Mouse (Mus musculus): ENCODE data around the gene Elmo1. TPM values are rescaled to one million over a fixed set of nuclear protein-coding genes. Genes with fewer than 3 reads are reported as not detected.

The Elmo1 gene
- polyA plus RNA-seq, 1 experiment: 0.01 TPM

DNA sequence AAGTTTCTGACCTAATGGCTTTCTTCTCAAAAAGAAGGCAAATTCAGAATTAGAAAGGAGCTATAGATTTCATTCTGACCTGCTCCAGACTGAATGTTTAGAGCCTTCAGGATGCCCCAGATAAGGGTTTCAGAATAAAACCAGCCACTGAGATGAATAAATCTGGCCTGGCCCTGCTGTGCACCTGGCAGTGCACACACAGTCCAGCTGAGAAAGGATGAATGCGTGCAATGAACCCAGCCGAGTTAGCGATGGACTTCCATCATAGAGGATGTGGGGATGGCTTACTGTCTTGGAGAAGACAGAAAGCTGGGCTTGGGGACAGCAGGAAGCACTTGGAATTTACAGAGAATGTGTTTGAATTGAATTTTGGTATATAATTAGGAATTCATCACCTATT, 413.0 kb downstream of the Elmo1 start:
- Histone ChIP-seq H3K4me3 (replicated peaks) (no peak overlapping the region), H3K4me1 (ENCODE audit: control insufficient read depth) (no peaks in the 10 kb centered on the region), H3K9me3 (ENCODE audit: control insufficient read depth, low read length) (no peaks in the 10 kb centered on the region), H3K36me3 (ENCODE audit: control insufficient read depth) (no peaks in the 10 kb centered on the region), H3K27me3 (ENCODE audit: control insufficient read depth) (no peaks in the 10 kb centered on the region)
- TF ChIP-seq TAL1 (IDR thresholded peaks at IDR 0.05; ENCODE audit: low read length) (no peak), GATA1 (IDR thresholded peaks at IDR 0.05; ENCODE audit: low read length) (no peak)

DNA sequence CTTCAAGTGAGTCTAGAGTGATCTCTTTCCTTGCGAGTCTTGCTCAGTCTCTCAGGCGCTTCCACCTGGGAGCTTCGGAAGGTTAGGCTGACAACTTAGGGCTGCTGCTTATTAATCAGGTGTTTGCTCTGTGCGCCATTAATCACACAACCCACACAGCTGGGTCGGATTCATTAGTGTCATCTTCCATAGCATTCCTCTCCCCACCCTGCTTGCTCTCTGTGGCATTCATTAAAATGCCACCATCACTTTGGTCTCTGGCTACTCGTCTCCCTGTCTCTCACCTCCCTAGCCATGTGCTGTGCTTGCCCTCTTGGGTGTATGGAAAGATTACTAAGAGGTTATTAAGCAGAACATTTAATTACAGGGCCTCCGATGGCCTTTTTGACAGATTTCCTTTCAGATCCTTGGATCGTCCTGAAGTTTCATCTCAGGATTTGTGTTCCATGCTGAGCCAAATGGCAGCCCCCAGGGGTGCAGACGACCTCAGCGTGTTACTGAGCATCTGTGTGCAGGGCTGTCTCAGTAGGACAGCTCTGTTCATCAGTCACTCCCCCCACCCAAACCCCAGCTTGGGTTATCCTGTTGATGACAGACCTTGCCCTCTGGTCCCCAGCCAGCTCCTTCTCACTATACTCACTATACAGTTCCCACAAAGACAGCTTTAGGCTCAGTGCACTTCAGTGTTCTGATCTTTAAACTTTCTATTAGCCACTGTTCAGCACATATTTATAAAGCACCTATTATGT, 417.2 kb downstream of the Elmo1 start:
- no peaks in the 10 kb centered on the region for H3K36me3 ChIP-seq (ENCODE audit: control insufficient read depth)
- no peaks in the 10 kb centered on the region for H3K27me3 ChIP-seq (ENCODE audit: control insufficient read depth)
- no peaks in the 10 kb centered on the region for H3K4me1 ChIP-seq (ENCODE audit: control insufficient read depth)
- no peak for TF ChIP-seq TAL1 (IDR thresholded peaks at IDR 0.05; ENCODE audit: low read length)
- TF ChIP-seq GATA1 (IDR thresholded peaks at IDR 0.05; ENCODE audit: low read length): no peak
- H3K9me3 ChIP-seq (ENCODE audit: control insufficient read depth, low read length): no peaks in the 10 kb centered on the region
- no peak overlapping the region for H3K4me3 ChIP-seq (replicated peaks)

DNA sequence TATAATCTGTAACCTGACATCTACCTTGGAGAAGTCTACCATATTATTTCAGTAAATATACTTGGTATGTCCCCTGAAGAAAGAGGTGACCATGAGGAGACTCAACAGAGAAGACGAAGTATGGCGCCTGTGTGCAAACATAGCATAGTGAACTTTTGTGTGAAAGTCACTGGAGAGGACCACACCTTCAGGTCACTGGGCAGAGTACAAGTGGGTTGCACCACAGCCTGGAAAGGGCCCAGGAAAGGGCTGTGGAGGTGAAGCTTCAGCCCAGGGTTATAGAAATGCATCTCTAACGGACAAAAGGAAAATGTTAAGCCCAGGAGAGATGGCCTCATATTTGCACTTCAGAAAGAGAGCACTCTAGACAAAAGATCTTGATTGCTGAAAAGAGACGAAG, 420.6 kb downstream of the Elmo1 start:
- H3K9me3 ChIP-seq (ENCODE audit: control insufficient read depth, low read length): no peaks in the 10 kb centered on the region

DNA sequence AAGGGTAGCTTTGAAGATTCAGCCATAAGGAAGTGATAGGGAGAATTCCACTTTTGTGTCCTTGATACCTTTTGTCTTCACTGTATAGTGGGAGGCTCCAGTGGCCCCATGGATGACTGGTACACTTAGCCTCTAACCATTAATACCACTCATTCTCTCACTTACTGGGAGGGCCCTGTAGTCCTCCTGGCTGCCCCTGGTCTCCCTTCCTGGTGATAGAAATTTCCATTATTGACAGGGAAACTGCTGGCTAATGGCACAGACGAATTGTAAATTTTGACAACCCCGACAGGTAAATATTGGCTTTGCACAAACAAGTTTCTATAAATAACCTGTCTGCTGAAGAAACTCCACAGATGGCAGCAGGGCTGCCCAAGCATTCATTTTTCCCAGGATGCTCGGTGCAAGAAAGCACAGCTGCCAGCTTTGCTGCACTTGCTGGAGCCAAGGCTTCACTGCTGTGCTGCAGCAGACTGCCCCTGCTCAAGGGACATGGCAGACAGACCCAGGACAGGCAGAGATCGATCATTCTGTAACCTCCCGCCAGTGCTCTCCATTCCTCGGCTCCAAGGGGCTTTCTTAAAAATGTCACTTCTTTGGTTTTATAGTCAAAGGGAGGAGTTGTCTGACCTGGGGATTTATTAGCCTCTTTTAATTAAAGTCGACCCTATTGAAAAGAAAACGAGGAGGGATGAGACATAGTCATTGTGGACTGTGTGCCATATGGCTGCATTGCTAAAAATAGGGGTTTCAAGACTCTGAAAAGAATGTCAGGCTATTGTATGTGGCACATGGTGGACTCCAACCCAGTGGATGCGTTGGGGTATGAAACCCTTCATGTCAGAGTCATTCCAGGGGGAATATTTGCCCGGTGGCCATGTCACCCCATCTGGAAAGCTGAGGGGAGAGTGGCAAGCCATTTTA, 422.2 kb downstream of the Elmo1 start:
- H3K9me3 ChIP-seq (ENCODE audit: control insufficient read depth, low read length): no peaks in the 10 kb centered on the region
- H3K36me3 ChIP-seq (ENCODE audit: control insufficient read depth): no peaks in the 10 kb centered on the region
- no peaks in the 10 kb centered on the region for H3K27me3 ChIP-seq (ENCODE audit: control insufficient read depth)
- H3K4me1 ChIP-seq (ENCODE audit: control insufficient read depth): no peaks in the 10 kb centered on the region
- no peak for TF ChIP-seq TAL1 (IDR thresholded peaks at IDR 0.05; ENCODE audit: low read length)
- no peak for TF ChIP-seq GATA1 (IDR thresholded peaks at IDR 0.05; ENCODE audit: low read length)
- H3K4me3 ChIP-seq (replicated peaks): no peak overlapping the region

More for the DNA sequence above, 420.6 kb downstream of the Elmo1 start:
- Histone ChIP-seq H3K4me3 (replicated peaks) (no peak overlapping the region), H3K27me3 (ENCODE audit: control insufficient read depth) (no peaks in the 10 kb centered on the region), H3K4me1 (ENCODE audit: control insufficient read depth) (no peaks in the 10 kb centered on the region), H3K36me3 (ENCODE audit: control insufficient read depth) (no peaks in the 10 kb centered on the region)
- TF ChIP-seq GATA1 (IDR thresholded peaks at IDR 0.05; ENCODE audit: low read length) (no peak), TAL1 (IDR thresholded peaks at IDR 0.05; ENCODE audit: low read length) (no peak)

DNA sequence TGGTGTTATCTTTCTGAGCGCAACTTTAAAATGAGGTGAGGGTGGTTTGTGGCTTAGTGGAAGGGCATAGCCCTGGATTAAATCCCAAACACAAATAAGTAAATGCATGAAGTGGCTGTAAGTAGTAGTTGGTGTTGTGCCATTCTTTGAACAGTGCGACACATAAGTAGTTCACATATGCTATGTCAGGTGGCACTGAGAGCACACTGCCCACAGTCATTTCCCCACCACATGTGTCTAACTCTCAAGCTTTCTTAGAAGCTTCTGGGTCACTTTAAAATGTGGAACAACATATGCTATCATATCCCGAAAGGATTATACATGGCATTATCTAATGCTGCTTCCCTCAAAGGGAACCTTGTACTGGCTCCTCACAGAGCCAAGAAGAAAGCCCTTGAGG, 424.3 kb downstream of the Elmo1 start:
- Histone ChIP-seq H3K36me3 (ENCODE audit: control insufficient read depth) (no peaks in the 10 kb centered on the region), H3K9me3 (ENCODE audit: control insufficient read depth, low read length) (no peaks in the 10 kb centered on the region), H3K4me1 (ENCODE audit: control insufficient read depth) (no peaks in the 10 kb centered on the region), H3K4me3 (replicated peaks) (no peak overlapping the region), H3K27me3 (ENCODE audit: control insufficient read depth) (no peaks in the 10 kb centered on the region)
- TF ChIP-seq TAL1 (IDR thresholded peaks at IDR 0.05; ENCODE audit: low read length) (no peak), GATA1 (IDR thresholded peaks at IDR 0.05; ENCODE audit: low read length) (no peak)

DNA sequence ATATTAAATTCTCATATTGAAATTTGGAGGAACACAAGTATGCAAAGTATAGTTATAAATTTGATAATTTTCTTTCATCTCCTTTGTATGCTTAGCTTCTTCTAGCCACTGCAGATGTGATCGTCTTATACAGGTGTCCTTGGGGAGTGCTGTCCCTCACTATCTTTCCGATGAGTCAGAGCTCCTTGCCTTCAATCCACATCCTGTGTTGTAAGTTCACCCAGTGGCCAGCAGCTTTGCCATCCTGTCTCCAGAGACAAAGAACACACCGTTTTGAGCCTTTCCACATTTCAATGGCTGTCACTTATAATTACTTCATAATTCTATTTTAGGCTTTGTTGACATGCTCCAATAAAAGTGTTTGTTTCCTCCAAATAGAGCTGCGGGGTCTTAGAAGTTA, 425.7 kb downstream of the Elmo1 start:
- H3K4me1 ChIP-seq (ENCODE audit: control insufficient read depth): no peaks in the 10 kb centered on the region
- no peaks in the 10 kb centered on the region for H3K27me3 ChIP-seq (ENCODE audit: control insufficient read depth)
- no peaks in the 10 kb centered on the region for H3K36me3 ChIP-seq (ENCODE audit: control insufficient read depth)
- TF ChIP-seq TAL1 (IDR thresholded peaks at IDR 0.05; ENCODE audit: low read length) (no peak), GATA1 (IDR thresholded peaks at IDR 0.05; ENCODE audit: low read length) (no peak)
- no peak overlapping the region for H3K4me3 ChIP-seq (replicated peaks)
- no peaks in the 10 kb centered on the region for H3K9me3 ChIP-seq (ENCODE audit: control insufficient read depth, low read length)

DNA sequence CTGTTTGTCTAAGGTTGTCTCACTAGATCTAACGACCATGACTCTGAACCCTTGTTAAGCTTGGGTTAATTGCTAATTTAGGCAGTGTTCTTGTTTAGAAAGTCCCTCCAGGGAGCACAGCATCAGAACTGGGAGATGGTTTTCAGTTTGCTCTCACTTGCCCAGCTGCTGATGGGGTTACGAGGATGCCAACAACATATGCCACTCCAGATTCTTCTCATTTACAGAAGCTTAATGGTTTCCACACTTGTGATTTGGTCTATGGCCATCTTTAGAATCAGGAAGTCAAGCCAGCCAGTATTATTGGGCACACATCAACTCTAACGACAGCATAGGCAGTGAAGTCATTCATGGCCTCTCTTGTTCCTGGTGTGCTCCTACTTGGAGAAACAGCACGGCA, 427.3 kb downstream of the Elmo1 start:
- Histone ChIP-seq H3K4me3 (replicated peaks) (no peak overlapping the region), H3K9me3 (ENCODE audit: control insufficient read depth, low read length) (no peaks in the 10 kb centered on the region), H3K27me3 (ENCODE audit: control insufficient read depth) (no peaks in the 10 kb centered on the region), H3K36me3 (ENCODE audit: control insufficient read depth) (no peaks in the 10 kb centered on the region), H3K4me1 (ENCODE audit: control insufficient read depth) (no peaks in the 10 kb centered on the region)
- TF ChIP-seq TAL1 (IDR thresholded peaks at IDR 0.05; ENCODE audit: low read length) (no peak), GATA1 (IDR thresholded peaks at IDR 0.05; ENCODE audit: low read length) (no peak)

DNA sequence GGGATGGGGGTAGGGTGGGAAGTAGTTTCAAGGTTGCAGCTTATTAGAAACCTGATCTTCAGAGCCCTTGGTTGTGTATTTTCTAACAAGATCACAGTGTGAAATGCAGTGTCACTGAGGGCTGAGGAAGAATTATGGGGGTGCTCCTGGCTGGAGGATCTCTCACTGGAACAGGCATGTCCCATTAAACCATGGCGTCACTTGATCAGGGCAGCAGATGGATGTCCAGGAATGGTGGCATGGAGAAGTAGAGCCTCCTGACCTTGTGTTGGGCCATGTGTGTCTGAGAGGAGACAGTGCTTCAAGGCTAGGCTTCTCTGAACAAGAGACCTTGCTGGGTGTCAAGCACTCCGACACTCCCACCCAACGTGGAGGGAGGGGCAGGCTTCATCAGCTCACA, 431.1 kb downstream of the Elmo1 start:
- H3K9me3 ChIP-seq (ENCODE audit: control insufficient read depth, low read length): no peaks in the 10 kb centered on the region
- H3K27me3 ChIP-seq (ENCODE audit: control insufficient read depth): no peaks in the 10 kb centered on the region
- H3K4me1 ChIP-seq (ENCODE audit: control insufficient read depth): no peaks in the 10 kb centered on the region
- H3K4me3 ChIP-seq (replicated peaks): no peak overlapping the region
- no peaks in the 10 kb centered on the region for H3K36me3 ChIP-seq (ENCODE audit: control insufficient read depth)
- TF ChIP-seq GATA1 (IDR thresholded peaks at IDR 0.05; ENCODE audit: low read length) (no peak), TAL1 (IDR thresholded peaks at IDR 0.05; ENCODE audit: low read length) (no peak)

DNA sequence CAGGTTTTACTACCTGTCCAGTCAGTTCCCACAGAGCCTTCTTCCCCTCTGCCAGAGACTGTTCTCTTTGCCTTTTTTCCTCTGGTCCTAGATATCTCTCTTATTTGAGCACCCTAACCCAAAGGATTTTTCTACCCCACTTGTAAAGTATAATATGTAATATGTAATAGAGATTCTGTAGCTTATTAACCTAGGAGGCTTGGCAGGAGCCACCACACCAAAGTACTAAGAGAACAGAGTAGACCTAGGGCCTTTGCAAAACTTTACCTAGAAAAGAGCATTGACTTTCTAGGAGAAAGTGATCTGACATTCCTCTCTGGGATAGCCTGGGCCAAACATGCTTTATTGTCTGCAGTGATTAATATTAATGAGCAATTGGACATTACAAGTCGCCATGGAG, 433.3 kb downstream of the Elmo1 start:
- no peak overlapping the region for H3K4me3 ChIP-seq (replicated peaks)
- no peaks in the 10 kb centered on the region for H3K4me1 ChIP-seq (ENCODE audit: control insufficient read depth)
- no peaks in the 10 kb centered on the region for H3K36me3 ChIP-seq (ENCODE audit: control insufficient read depth)
- H3K27me3 ChIP-seq (ENCODE audit: control insufficient read depth): no peaks in the 10 kb centered on the region
- H3K9me3 ChIP-seq (ENCODE audit: control insufficient read depth, low read length): no peaks in the 10 kb centered on the region
- TF ChIP-seq TAL1 (IDR thresholded peaks at IDR 0.05; ENCODE audit: low read length) (no peak), GATA1 (IDR thresholded peaks at IDR 0.05; ENCODE audit: low read length) (no peak)
